Mouse (Mus musculus) megakaryocyte-erythroid progenitor cell, adult 5-6 weeks (primary cell): ENCODE measurements at regions not wholly inside any gene's neighbourhood (a gene's known extent, or its start where the extent isn't known, plus 50 kb on each side); places are given as distances from the start of the nearest gene placed in this dataset.
"Not testable (repeated sequence)": the region's sequence is repeated elsewhere in the genome, so short reads cannot be mapped to it uniquely, and the experiment has no call there.

Experiments
- ATAC-seq: replicated peaks from 2 replicates; pipeline ENCODE4 v1.8.0; 2016; ENCODE audit warnings: mild to moderate bottlenecking, inconsistent platforms; ENCODE audit not compliant: severe bottlenecking, poor library complexity, low FRiP score, low TSS enrichment

DNA sequence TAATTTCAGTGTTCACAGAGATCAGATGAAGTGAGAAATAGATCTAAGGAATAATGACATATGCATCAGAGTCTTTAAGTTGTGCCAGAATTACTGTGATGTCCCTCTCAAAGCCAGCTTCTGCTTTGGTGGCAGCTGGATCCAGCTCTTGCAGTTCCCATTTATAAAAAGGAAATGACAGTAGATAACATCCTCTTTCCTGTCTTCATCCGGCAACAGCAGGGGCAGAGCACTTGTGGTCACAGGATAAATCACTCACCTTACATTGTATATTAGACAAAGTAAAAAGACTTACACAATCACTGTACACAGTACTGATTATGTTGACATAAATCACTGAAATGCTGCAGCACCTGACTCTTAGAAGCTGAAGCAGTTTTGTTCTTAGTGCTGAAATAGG is 1214.2 kb downstream of the Adam6a start:
- not testable (repeated sequence) for ATAC-seq

DNA sequence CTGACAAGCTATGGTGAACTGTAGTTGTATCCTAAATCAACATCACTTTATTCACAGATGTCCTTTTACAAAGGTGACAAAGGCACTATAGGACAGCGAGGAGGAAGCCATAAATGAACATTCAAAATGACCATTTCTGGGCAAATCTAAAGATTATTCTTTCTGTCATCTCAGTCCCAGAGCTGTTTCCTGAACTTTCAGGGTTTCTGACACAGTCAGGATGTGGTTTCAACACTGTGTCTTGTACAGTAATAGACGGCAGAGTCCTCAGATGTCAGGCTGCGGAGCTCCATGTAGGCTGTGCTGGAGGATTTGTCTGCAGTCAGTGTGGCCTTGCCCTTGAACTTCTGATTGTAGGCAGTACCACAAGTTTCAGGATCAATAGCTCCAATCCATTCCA is 1220.5 kb downstream of the Adam6a start:
- ATAC-seq: peak; percentile 44; the same call in 1 of the 2 replicates

GRCm38 (mm10) chr12:114775414-114775813 is 1231.7 kb downstream of the Adam6a start:
- not testable (repeated sequence) for ATAC-seq

- peak; percentile 47; the same call in 1 of the 2 replicates for ATAC-seq
Observed at GRCm38 (mm10) chr12:114804422-114804821, 1243.1 kb upstream of the Zfp386 start.

DNA sequence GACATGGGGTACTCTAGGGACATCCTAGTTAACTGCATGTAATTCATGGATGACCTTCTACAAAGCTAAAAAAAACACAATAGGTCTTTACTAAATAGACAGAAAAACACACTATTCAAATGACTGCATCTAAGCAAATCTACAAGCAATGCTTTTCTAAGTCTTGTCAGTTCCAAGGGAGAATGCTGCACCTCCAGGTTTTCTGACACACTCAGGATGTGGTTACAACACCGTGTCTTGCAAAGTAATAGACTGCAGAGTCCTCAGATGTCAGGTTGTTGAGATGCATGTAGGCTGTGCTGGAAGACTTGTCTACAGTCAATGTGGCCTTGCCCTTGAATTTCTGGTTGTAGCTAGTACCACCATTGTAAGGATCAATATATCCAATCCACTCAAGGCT is 1238.3 kb upstream of the Zfp386 start:
- ATAC-seq: no peak

DNA sequence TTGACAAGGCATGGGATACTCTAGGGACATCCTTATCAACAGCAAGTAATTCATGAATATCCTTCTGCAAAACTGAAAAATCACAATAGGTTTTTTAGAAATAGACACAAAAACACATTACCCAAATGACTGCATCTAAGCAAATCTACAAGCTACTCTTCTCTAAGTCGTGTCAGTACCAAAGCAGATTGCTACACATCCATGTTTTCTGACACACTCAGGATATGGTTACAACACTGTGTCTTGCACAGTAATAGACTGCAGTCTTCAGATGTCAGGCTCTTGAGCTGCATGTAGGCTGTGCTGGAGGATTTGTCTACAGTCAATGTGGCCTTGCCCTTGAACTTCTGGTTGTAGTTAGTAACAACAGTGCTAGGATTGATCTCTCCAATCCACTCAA is 1230.7 kb upstream of the Zfp386 start:
- not testable (repeated sequence) for ATAC-seq

- ATAC-seq: no peak
Observed at GRCm38 (mm10) chr12:114832916-114833315, 1214.6 kb upstream of the Zfp386 start.
